Mouse (Mus musculus) CH12.LX (cell line): ENCODE measurements around the gene Bcl2l14. TPM values are rescaled to one million over a fixed set of nuclear protein-coding genes. Genes with fewer than 3 reads are reported as not detected.

Source experiments
- DNase-seq: peaks from one replicate; pipeline ENCODE4 v3.0.0-alpha.2; 2013; ENCODE audit errors: extremely low read depth
- H3K27ac ChIP-seq: 2 replicates; pipeline ENCODE4 v1.5.1; 2012; ENCODE audit warnings: low read depth, mild to moderate bottlenecking, control low read depth, moderate library complexity; ENCODE audit not compliant: insufficient read depth
- H3K27me3 ChIP-seq: replicated peaks from 2 replicates; pipeline ENCODE3; 2012; ENCODE audit warnings: inconsistent platforms
- H3K36me3 ChIP-seq, 2 experiments: replicated peaks in 1 of 2; 2 replicates each; pipeline versions ENCODE3 to v1.6.1; 2012; ENCODE audit warnings: inconsistent platforms in 1 of 2, low read length in 1 of 2, mild to moderate bottlenecking in 1 of 2, mixed read lengths in 1 of 2, moderate library complexity in 1 of 2; ENCODE audit not compliant: control insufficient read depth in 1 of 2, insufficient read depth in 1 of 2
- H3K4me1 ChIP-seq, 2 experiments: 2 replicates each; pipeline ENCODE4 v1.6.1; 2012; ENCODE audit warnings: inconsistent platforms in 1 of 2, moderate library complexity in 1 of 2; ENCODE audit not compliant: insufficient read depth in 2 of 2, control insufficient read depth in 1 of 2
- H3K4me2 ChIP-seq: 2 replicates; pipeline ENCODE4 v1.6.1; 2012; ENCODE audit warnings: low read depth, mild to moderate bottlenecking, control low read depth; ENCODE audit not compliant: poor library complexity, insufficient read depth, severe bottlenecking
- H3K4me3 ChIP-seq, 3 experiments: fragments of 150-350 bp in 1 of 3; sonication (generic) in 1 of 3; replicated peaks in 1 of 3; 2 replicates each; pipeline versions ENCODE3 to v1.5.1; 2011 to 2012; ENCODE audit warnings: low read depth in 2 of 3, low read length in 2 of 3, mild to moderate bottlenecking in 2 of 3, moderate library complexity in 2 of 3, control low read depth in 1 of 3, improper control_type of control experiment in 1 of 3, inconsistent platforms in 1 of 3, mixed read lengths in 1 of 3; ENCODE audit not compliant: poor library complexity in 1 of 3
- H3K79me2 ChIP-seq: replicated peaks from 2 replicates; pipeline ENCODE4 v1.6.1; 2012; ENCODE audit warnings: mild to moderate bottlenecking, moderate library complexity; ENCODE audit not compliant: control insufficient read depth, poor library complexity, insufficient read depth, severe bottlenecking; ENCODE audit errors: extremely low read depth
- H3K9ac ChIP-seq: 2 replicates; pipeline ENCODE4 v1.6.1; 2012; ENCODE audit warnings: low read depth, mild to moderate bottlenecking, control low read depth, moderate library complexity; ENCODE audit not compliant: insufficient read depth
- H3K9me3 ChIP-seq: replicated peaks from 2 replicates; pipeline ENCODE3; 2012; ENCODE audit warnings: low read length, inconsistent platforms, mixed read lengths
- CTCF ChIP-seq, 2 experiments: IDR thresholded peaks in 1 of 2; conservative IDR thresholded peaks in 1 of 2; 2 replicates each; pipeline ENCODE4 v1.5.1; 2011 to 2012; ENCODE audit warnings: low read depth in 2 of 2, low read length in 2 of 2, improper control_type of control experiment in 1 of 2, inconsistent platforms in 1 of 2, mild to moderate bottlenecking in 1 of 2, moderate library complexity in 1 of 2
- E2F4 ChIP-seq: IDR thresholded peaks from 2 replicates; pipeline ENCODE4 v1.6.1; 2011; ENCODE audit warnings: low read depth, low read length, improper control_type of control experiment; ENCODE audit not compliant: insufficient replicate concordance
- ELF1 ChIP-seq: IDR thresholded peaks from 2 replicates; pipeline ENCODE4 v1.6.1; 2014; ENCODE audit warnings: low read depth, mild to moderate bottlenecking, inconsistent platforms, low read length, improper control_type of control experiment
- EP300 ChIP-seq: IDR thresholded peaks from 2 replicates; pipeline ENCODE4 v1.6.1; 2011; ENCODE audit warnings: low read length, improper control_type of control experiment
- HCFC1 ChIP-seq: IDR thresholded peaks from 2 replicates; pipeline ENCODE4 v1.6.1; 2012; ENCODE audit warnings: low read depth, mild to moderate bottlenecking, inconsistent platforms, low read length, improper control_type of control experiment
- IRF4 ChIP-seq: IDR thresholded peaks from 2 replicates; pipeline ENCODE4 v1.6.1; 2014; ENCODE audit warnings: low read depth, mild to moderate bottlenecking, inconsistent platforms, low read length, improper control_type of control experiment
- JUN ChIP-seq: IDR thresholded peaks from 2 replicates; pipeline ENCODE4 v1.6.1; 2011; ENCODE audit warnings: low read depth, mild to moderate bottlenecking, low read length, improper control_type of control experiment, moderate library complexity; ENCODE audit not compliant: insufficient read depth
- JUND ChIP-seq: conservative IDR thresholded peaks from 2 replicates; pipeline ENCODE4 v1.6.1; 2011; ENCODE audit warnings: low read depth, low read length, improper control_type of control experiment
- KAT2A ChIP-seq: IDR thresholded peaks from 2 replicates; pipeline ENCODE4 v1.6.1; 2012; ENCODE audit warnings: low read length, improper control_type of control experiment, inconsistent platforms; ENCODE audit not compliant: insufficient replicate concordance
- MAX ChIP-seq: IDR thresholded peaks from 2 replicates; pipeline ENCODE4 v1.6.1; 2011; ENCODE audit warnings: low read length, improper control_type of control experiment
- MAZ ChIP-seq: IDR thresholded peaks from 2 replicates; pipeline ENCODE4 v1.6.1; 2012; ENCODE audit warnings: low read depth, mild to moderate bottlenecking, inconsistent platforms, low read length, improper control_type of control experiment, moderate library complexity
- NELFE ChIP-seq: IDR thresholded peaks from 2 replicates; pipeline ENCODE4 v1.6.1; 2011; ENCODE audit warnings: low read depth, low read length, improper control_type of control experiment
- POLR2A ChIP-seq: IDR thresholded peaks from 2 replicates; pipeline ENCODE4 v1.6.1; 2011; ENCODE audit warnings: low read depth, mild to moderate bottlenecking, improper control_type of control experiment, low read length
- POLR2AphosphoS2 ChIP-seq: IDR thresholded peaks from 2 replicates; pipeline ENCODE4 v1.6.1; 2011; ENCODE audit warnings: low read depth, low read length, improper control_type of control experiment
- SIN3A ChIP-seq: IDR thresholded peaks from 2 replicates; pipeline ENCODE4 v1.6.1; 2012; ENCODE audit warnings: low read length, improper control_type of control experiment, inconsistent platforms
- TCF12 ChIP-seq: IDR thresholded peaks from 2 replicates; pipeline ENCODE4 v1.6.1; 2014; ENCODE audit warnings: low read depth, mild to moderate bottlenecking, inconsistent platforms, low read length, improper control_type of control experiment
- USF2 ChIP-seq: conservative IDR thresholded peaks from 2 replicates; pipeline ENCODE4 v1.6.1; 2011; ENCODE audit warnings: low read depth, low read length, improper control_type of control experiment
- ZC3H11A ChIP-seq: IDR thresholded peaks from 2 replicates; pipeline ENCODE4 v1.6.1; 2012; ENCODE audit warnings: low read depth, mild to moderate bottlenecking, inconsistent platforms, low read length, improper control_type of control experiment
- ZKSCAN1 ChIP-seq: IDR thresholded peaks from 2 replicates; pipeline ENCODE4 v1.6.1; 2012; ENCODE audit warnings: low read depth, inconsistent platforms, low read length, improper control_type of control experiment, borderline replicate concordance
- ZMIZ1 ChIP-seq: IDR thresholded peaks from 2 replicates; pipeline ENCODE4 v1.6.1; 2012; ENCODE audit warnings: low read depth, mild to moderate bottlenecking, inconsistent platforms, low read length, improper control_type of control experiment
- ZNF384 ChIP-seq: IDR thresholded peaks from 2 replicates; pipeline ENCODE4 v1.6.1; 2012; ENCODE audit warnings: low read depth, low read length, improper control_type of control experiment, inconsistent platforms
- dilution Hi-C: fragments of 300-500 bp; cut with MboI; formaldehyde crosslinking; loops from 2 replicates; pipeline ENCODE4 v1.14.3; 2020; ENCODE audit warnings: low sequenced_read_pairs; ENCODE audit not compliant: extremely low pct_unique_long_range_greater_than_20kb, extremely low pct_ligation_motif_present
- in situ Hi-C: fragments of 300-500 bp; cut with MboI; formaldehyde crosslinking; loops from 3 replicates; pipeline ENCODE4 v1.14.3; 2019; ENCODE audit warnings: low sequenced_read_pairs, low pct_ligation_motif_present, low pct_unique_long_range_greater_than_20kb, mixed read lengths
- polyA plus RNA-seq: library from polyadenylated mRNA; unstranded; fragments of >175 nt; gene quantifications from 2 replicates; pipeline ENCODE4 v1.2.1, GENCODE M21; 2012; ENCODE audit warnings: low read depth; ENCODE audit not compliant: insufficient read length
- total RNA-seq, 2 experiments: library from RNA; depleted of rRNA; stranded (reverse); fragments of 300-350 nt in 1 of 2; fragments of >200 nt in 1 of 2; gene quantifications; 2 replicates each; pipeline ENCODE4 v1.2.3; 2012 to 2014

The Bcl2l14 gene
- total and polyA plus RNA-seq, 3 experiments = 0.93 to 4.4 (median 3.0) TPM

- H3K4me3 ChIP-seq = no peak overlapping the region
- H3K79me2 ChIP-seq = no peaks in the 10 kb centered on the region
- H3K9ac ChIP-seq = no peak overlapping the region
- H3K27me3 ChIP-seq = no peaks in the 10 kb centered on the region
- H3K4me1 ChIP-seq = peaks cover 4 to 9% of the 10 kb centered on the region in 2 experiments
- no peak overlapping the region for H3K4me2 ChIP-seq
- peaks cover 7% of the 10 kb centered on the region for H3K9me3 ChIP-seq
- no peaks in the 10 kb centered on the region for H3K36me3 ChIP-seq
- DNase-seq = no peak
- H3K27ac ChIP-seq = no peak overlapping the region
- dilution Hi-C loops (no loop called here), in situ Hi-C loops (no loop called here)
- no peak for TF ChIP-seq HCFC1
- TF ChIP-seq NELFE = no peak
- no peak for TF ChIP-seq ELF1
- TF ChIP-seq ZNF384 = no peak
- no peak for TF ChIP-seq SIN3A
- no peak for TF ChIP-seq ZC3H11A
- no peak for TF ChIP-seq ZMIZ1
- no peak for TF ChIP-seq MAX
- TF ChIP-seq POLR2A = no peak
- TF ChIP-seq POLR2AphosphoS2 = no peak
- TF ChIP-seq ZKSCAN1 = no peak
- TF ChIP-seq EP300 = no peak
- no peak for TF ChIP-seq IRF4
- TF ChIP-seq MAZ = no peak
- no peak for TF ChIP-seq KAT2A
- TF ChIP-seq CTCF (conservative IDR thresholded peaks at IDR 0.05 in 1 of 2, IDR thresholded peaks at IDR 0.05 in 1 of 2; ENCODE audit: low read depth in 2 of 2, low read length in 2 of 2) = no peak
These were observed 18.9 kb upstream of the Bcl2l14 start for GRCm38 (mm10) chr6:134377201-134377600.

DNA sequence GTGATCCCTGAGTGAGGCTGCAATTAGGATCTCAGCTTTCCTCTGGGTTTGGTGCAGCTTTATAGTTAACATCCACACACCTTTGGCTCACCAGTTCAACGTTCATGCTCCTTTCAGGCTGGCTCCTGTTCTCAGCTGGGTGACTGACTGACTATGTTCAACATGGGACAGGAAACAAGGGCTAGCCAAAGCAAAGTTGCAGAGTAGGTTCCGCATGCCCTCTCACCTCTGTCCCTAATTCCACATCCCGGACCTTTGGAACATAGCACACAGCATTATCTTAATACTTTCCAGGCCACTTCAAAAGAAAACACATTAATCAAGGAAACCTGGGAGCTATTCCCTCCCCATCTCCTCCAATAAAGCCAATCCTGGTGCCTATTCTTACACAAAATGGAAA, 18.3 kb upstream of the Bcl2l14 start:
- Histone ChIP-seq H3K79me2 (no peaks in the 10 kb centered on the region), H3K27me3 (no peaks in the 10 kb centered on the region), H3K36me3 (no peaks in the 10 kb centered on the region), H3K4me2 (no peak overlapping the region), H3K4me3 (no peak overlapping the region), H3K4me1 (peaks cover 4 to 9% of the 10 kb centered on the region in 2 experiments), H3K9me3 (peaks cover 7% of the 10 kb centered on the region), H3K9ac (no peak overlapping the region), H3K27ac (no peak overlapping the region)
- DNase-seq = no peak
- TF ChIP-seq NELFE = no peak
- no peak for TF ChIP-seq JUND
- no peak for TF ChIP-seq TCF12
- no peak for TF ChIP-seq JUN
- TF ChIP-seq SIN3A = no peak
- no peak for TF ChIP-seq E2F4
- TF ChIP-seq MAX = no peak
- TF ChIP-seq HCFC1 = no peak
- no peak for TF ChIP-seq USF2
- in situ Hi-C loops (no loop called here), dilution Hi-C loops (no loop called here)
